Mouse (Mus musculus) ovary, postnatal 36 days (tissue): Measurements from ENCODE around the gene Olfr741.

ENCODE experiments used
- DNase-seq: peaks from one replicate; pipeline ENCODE4 v3.0.0; 2022; ENCODE audit warnings: low spot score, mixed read lengths

Olfr741 gene

GRCm38 (mm10) chr14:50472438-50472837 is at the start of gene Olfr741:
Gene Olfr741, plus strand, starts transcription at chr14:50472738.
- no peak for DNase-seq

- no peak for DNase-seq
These were observed 27.3 kb upstream of the Olfr741 start, which contains the start of gene Olfr740 for GRCm38 (mm10) chr14:50445245-50445644. Gene Olfr740, plus strand, starts transcription at chr14:50445545.

- no peak for DNase-seq
These were observed 5.9 kb downstream of the Olfr741 start for GRCm38 (mm10) chr14:50478406-50478805.

GRCm38 (mm10) chr14:50503300-50503699 is 30.8 kb downstream of the Olfr741 start, which contains the start of gene Olfr742:
Gene Olfr742, plus strand, starts transcription at chr14:50503600.
- no peak for DNase-seq

GRCm38 (mm10) chr14:50521539-50521938 is 49.0 kb downstream of the Olfr741 start, which contains the start of gene Olfr743:
Gene Olfr743, plus strand, starts transcription at chr14:50521839.
- DNase-seq, result no peak
